Mouse (Mus musculus) testis, adult 2 months (tissue): ENCODE results near the gene Slc2a1.

Source experiments
- CTCF ChIP-seq: fragments of 200-500 bp; IDR thresholded peaks from 2 replicates; pipeline ENCODE4 v1.5.1; 2012; ENCODE audit warnings: low read depth, mild to moderate bottlenecking, inconsistent platforms, low read length, moderate library complexity; ENCODE audit not compliant: control insufficient read depth, insufficient read depth, insufficient replicate concordance
- POLR2A ChIP-seq: fragments of 200-500 bp; IDR thresholded peaks from 2 replicates; pipeline ENCODE4 v1.6.1; 2012; ENCODE audit warnings: low read depth, mild to moderate bottlenecking, inconsistent platforms, low read length, moderate library complexity; ENCODE audit not compliant: control insufficient read depth

- TF ChIP-seq CTCF (no peak), POLR2A (peak; percentile 64; the same call in 1 of the 2 replicates)
Measured at GRCm38 (mm10) chr4:119173851-119174453, 65.4 kb downstream of the Slc2a1 start, which contains the start of gene Zfp691.
